Mouse (Mus musculus) stomach, postnatal 0 days (tissue): ENCODE measurements around the gene Cep112.
A peak's percentile ranks its signal among the peaks of the same experiment; 100 is the strongest.

Source experiments
- CTCF ChIP-seq: IDR thresholded peaks from 2 replicates; pipeline ENCODE4 v1.5.1; 2016; ENCODE audit warnings: antibody characterized with exemption, low read depth, mild to moderate bottlenecking, moderate library complexity
- EP300 ChIP-seq: optimal IDR thresholded peaks from 2 replicates; pipeline ENCODE3; 2016; ENCODE audit warnings: antibody characterized with exemption

GRCm38 (mm10) chr11:108822257-108822656 is 397.3 kb downstream of the Cep112 start:
- TF ChIP-seq CTCF (0 out of 2 replicates have a peak, but pooled peaks have one; percentile 12), EP300 (no peak)
